Mouse (Mus musculus) ES-Bruce4 (cell line): ENCODE results near the gene Sptbn1.
"Not testable (repeated sequence)": the region's sequence is repeated elsewhere in the genome, so short reads cannot be mapped to it uniquely, and the experiment has no call there.

Experiments used
- EP300 ChIP-seq: IDR thresholded peaks from 2 replicates; pipeline ENCODE4 v1.6.1; 2011; ENCODE audit warnings: low read depth, low read length; ENCODE audit not compliant: insufficient read depth
- POLR2A ChIP-seq: IDR thresholded peaks from one replicate; pipeline ENCODE4 v1.8.1; 2011; ENCODE audit warnings: low read length; ENCODE audit not compliant: insufficient read depth

DNA sequence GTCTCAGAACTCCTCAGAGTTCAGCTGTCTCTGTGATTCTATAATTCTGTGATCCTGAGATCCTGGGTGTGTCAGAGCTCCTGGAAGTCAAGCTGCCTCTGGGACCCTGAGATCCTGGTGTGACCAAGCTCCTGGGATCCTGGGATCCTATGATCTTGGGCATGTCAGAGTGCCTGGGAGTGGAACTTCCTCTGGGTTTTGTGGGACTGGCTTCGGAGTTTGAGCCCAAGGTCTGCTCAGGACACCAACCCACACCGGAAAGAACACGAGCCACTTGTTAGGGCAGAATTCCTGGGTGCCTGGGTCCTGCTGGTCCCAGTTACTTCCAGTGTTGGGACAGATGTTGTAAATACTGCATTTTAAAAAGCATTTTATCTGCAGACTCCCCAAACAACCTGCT, 12.8 kb downstream of the Sptbn1 start:
- TF ChIP-seq EP300, POLR2A: not testable (repeated sequence)
